Mouse (Mus musculus): ENCODE measurements around the gene Col1a1. TPM values are rescaled to one million over a fixed set of nuclear protein-coding genes. Genes with fewer than 3 reads are reported as not detected.

The Col1a1 gene
- polyA plus RNA-seq, 1 experiment from 2014 or later: 85.4 TPM

DNA sequence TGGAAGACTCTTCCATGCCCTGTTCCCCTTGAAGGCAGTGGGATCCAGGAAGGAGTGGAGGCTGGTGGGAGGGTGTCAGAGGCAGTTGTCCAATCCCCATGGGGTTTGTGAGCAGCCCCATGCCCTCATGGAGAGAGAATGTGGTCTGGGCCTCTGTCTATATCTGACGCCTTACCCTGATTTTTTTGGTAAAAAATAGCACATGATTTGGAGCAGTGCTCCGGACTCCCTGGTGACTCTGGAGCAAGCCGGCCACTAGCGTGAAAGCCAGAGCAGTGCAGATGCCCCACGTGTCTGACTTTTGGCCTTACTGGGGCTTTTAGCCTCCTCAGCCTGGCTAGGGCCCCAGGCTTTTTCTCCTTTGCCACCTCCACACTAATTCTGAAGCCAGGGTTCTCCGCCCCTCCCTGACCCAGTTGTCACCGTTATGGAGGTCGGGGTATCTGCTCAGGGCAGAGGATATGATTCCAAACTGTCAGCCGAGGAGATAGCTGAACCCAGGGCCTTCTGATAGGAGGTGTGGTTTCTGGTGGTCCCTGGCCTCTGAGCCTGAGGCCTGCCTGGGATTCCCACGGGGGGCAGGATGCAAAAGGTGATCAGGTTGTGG is 58.3 kb downstream of the Col1a1 start:
- 62% methylated on average over 10 of the region's 10 CpGs for WGBS
- Histone ChIP-seq H3K36me3 (peaks cover 54% of the 10 kb centered on the region), H3K27me3 (ENCODE audit: low read depth, poor library complexity, severe bottlenecking) (no peaks in the 10 kb centered on the region), H3K4me3 (peak overlapping the region; percentile 81), H3K27ac (replicated peaks) (peak overlapping the region; percentile 96), H3K9me3 (replicated peaks) (no peaks in the 10 kb centered on the region), H3K4me1 (peaks cover 77% of the 10 kb centered on the region)
- DNase-seq (ENCODE audit: low spot score): no peak

DNA sequence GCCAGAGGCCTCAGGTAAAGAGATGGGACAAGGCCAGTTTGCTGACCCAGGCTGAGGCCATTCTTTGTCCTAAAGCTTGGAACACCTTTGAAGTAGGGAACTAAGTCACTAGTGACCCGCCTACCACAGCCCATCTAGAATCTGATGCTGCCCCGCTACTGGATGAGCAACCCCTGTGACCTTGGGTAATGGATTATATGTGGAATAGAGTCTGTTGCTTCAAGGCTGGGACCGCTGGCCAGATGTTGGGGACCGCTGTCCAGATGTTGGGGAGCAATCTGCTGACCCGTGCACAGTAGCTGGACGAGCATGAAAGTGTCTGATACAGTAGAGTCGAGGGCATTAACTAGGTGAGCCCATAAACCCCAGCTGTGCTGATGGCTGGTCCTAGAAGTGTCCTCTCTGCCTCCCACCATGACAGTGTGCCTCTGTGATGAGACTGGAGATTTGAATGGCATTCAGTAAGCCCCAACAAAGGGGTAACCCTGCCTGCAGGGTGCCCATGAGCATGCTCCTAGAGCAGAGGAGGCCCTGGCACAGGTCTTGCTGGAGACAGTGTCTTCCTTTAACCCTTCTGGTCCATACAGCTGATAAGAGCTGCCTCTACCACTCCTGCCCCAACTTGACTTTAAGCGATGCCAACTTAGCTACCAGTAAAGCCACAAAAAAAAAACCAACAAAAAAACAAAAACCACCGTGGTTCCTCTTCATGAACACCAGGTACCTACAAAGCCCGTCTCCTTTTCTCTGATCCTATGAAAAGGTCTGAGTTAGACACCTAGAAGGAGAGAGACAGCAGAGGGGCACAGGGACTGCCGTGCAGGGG is 59.1 kb downstream of the Col1a1 start:
- WGBS: 90% methylated on average over 11 of the region's 11 CpGs
- H3K4me1 ChIP-seq: peaks cover 76% of the 10 kb centered on the region
- DNase-seq (ENCODE audit: low spot score): no peak
- peak overlapping the region; percentile 81 for H3K4me3 ChIP-seq
- H3K36me3 ChIP-seq: peaks cover 62% of the 10 kb centered on the region
- H3K27me3 ChIP-seq (ENCODE audit: low read depth, poor library complexity, severe bottlenecking): no peaks in the 10 kb centered on the region
- peak overlapping the region; percentile 96 for H3K27ac ChIP-seq (replicated peaks)
- no peaks in the 10 kb centered on the region for H3K9me3 ChIP-seq (replicated peaks)

DNA sequence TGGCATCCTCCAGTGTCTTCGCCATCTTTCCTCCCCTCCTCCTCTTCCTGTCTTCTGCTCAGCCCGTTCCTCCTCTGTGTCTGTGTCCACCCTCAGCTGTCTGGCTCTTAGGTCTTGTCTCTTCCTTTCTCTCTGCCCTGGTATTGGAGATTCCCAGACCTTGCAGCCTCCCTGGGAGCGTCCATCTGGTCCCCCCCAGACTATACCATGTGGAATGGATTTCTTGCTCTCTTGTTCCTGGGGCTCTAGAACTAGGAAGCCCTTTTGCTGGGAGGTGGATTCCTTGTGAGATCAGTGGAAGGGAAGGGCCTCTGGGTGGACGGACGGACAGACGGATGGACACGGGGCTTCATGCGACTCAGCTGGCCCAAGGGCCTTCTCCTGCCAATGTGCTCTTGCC is 60.1 kb downstream of the Col1a1 start:
- no peaks in the 10 kb centered on the region for H3K27me3 ChIP-seq (ENCODE audit: low read depth, poor library complexity, severe bottlenecking)
- peaks cover 78% of the 10 kb centered on the region for H3K4me1 ChIP-seq
- 90% methylated on average over 8 of the region's 8 CpGs for WGBS
- no peak for DNase-seq (ENCODE audit: low spot score)
- H3K36me3 ChIP-seq: peaks cover 71% of the 10 kb centered on the region
- H3K4me3 ChIP-seq: peak overlapping the region; percentile 20; the same call in 1 of the 2 replicates
- H3K27ac ChIP-seq (replicated peaks): peak overlapping the region; percentile 43
- H3K9me3 ChIP-seq (replicated peaks): no peaks in the 10 kb centered on the region

DNA sequence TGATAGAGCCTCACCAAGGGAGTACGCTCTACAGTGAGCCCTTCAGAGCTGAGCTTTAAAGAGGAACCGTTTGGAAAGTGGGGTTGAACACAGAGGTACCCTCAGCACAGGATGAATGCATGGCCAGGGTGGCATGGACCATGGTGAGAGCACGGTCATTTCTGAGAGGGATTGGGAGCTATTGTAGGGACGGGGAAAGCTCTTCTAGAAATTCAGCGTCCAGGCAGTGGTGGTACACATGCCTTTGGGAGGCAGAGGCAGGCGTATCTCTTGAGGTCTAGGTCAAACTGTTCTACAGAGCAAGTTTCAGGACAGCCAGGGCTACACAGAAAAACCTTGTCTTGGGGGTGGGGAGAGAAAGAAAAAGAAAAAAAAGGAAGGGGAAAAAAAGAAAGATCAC is 61.0 kb downstream of the Col1a1 start:
- Histone ChIP-seq H3K36me3 (peaks cover 79% of the 10 kb centered on the region), H3K4me1 (peaks cover 72% of the 10 kb centered on the region), H3K9me3 (replicated peaks) (no peaks in the 10 kb centered on the region), H3K4me3 (no peak overlapping the region), H3K27ac (replicated peaks) (peak overlapping the region; percentile 43; the same call in 1 of the 2 replicates), H3K27me3 (ENCODE audit: low read depth, poor library complexity, severe bottlenecking) (no peaks in the 10 kb centered on the region)
- DNase-seq (ENCODE audit: low spot score): no peak
- 93% methylated on average over 6 of the region's 6 CpGs for WGBS

DNA sequence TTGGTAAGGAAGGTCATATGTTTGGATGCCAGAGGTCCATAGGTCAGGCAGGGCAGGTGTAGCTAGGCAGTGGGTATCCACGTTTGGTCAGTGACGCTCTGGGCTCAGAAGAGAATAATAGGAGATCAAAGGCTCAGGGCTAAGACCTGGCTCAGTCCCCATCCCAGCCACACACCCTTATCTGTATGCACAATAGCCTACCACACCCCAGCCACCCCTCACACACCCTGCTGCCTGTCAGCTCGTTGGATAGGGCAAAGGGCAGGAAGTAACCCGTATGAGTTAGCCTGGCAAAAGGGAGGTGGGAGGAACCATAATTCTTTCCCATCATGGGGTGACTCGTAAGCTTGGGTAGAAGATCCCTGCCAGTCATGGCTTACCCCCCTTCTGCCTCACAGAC is 61.6 kb downstream of the Col1a1 start:
- WGBS: 79% methylated on average over 5 of the region's 5 CpGs
- H3K36me3 ChIP-seq: peaks cover 86% of the 10 kb centered on the region
- no peak for DNase-seq (ENCODE audit: low spot score)
- H3K4me3 ChIP-seq: no peak overlapping the region
- H3K4me1 ChIP-seq: peaks cover 65% of the 10 kb centered on the region
- H3K27ac ChIP-seq (replicated peaks): peak overlapping the region; percentile 61
- no peaks in the 10 kb centered on the region for H3K9me3 ChIP-seq (replicated peaks)
- no peaks in the 10 kb centered on the region for H3K27me3 ChIP-seq (ENCODE audit: low read depth, poor library complexity, severe bottlenecking)

DNA sequence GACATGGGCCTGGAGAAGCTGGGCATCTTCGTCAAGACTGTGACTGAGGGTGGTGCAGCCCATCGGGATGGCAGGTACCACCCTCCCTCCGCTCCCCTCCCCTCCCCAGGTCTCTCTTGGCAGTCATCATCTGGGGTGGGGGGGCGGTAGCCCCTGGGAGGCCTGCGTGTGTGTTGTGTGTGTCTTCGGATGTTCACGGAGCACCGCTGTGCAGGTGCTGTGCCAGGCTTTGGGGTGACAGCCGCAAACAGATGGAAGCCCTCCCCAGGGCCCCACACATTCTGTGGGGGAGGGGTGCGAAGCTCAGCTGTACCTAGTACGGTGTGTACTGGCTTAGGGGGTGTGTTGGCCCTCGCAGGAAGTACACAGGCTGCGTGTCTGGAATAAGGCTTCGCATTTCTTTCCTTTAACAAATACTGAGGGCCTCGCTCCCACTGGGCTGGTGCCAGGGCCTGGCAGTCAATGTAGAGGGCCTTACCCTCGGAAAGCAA is 62.1 kb downstream of the Col1a1 start:
- peak overlapping the region; percentile 61 for H3K27ac ChIP-seq (replicated peaks)
- no peak for DNase-seq (ENCODE audit: low spot score)
- peaks cover 90% of the 10 kb centered on the region for H3K36me3 ChIP-seq

DNA sequence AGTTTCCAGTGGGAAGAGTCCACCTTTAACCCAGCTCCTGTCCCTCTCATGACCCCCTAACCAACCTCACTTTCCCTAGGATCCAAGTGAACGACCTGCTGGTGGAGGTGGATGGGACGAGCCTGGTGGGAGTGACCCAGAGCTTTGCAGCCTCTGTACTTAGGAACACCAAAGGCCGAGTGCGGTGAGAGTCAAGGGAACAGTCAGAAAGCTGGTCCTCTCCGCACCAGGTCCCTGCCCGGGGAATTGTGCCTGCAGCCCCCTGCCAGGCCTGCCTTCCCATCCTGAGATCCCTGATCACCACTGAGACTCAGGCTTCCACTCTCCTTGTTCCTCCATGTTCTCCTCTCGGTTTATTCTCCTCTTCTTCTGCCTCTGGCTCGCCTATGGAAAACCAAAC is 64.1 kb downstream of the Col1a1 start:
- Histone ChIP-seq H3K27ac (replicated peaks) (peak overlapping the region; percentile 71), H3K9me3 (replicated peaks) (no peaks in the 10 kb centered on the region), H3K36me3 (peaks cover 98% of the 10 kb centered on the region), H3K4me3 (peak overlapping the region; percentile 7; the same call in 1 of the 2 replicates), H3K27me3 (ENCODE audit: low read depth, poor library complexity, severe bottlenecking) (no peaks in the 10 kb centered on the region), H3K4me1 (peaks cover 47% of the 10 kb centered on the region)
- 83% methylated on average over 8 of the region's 8 CpGs for WGBS
- DNase-seq (ENCODE audit: low spot score): no peak

More for the DNA sequence above, 62.1 kb downstream of the Col1a1 start:
- no peaks in the 10 kb centered on the region for H3K9me3 ChIP-seq (replicated peaks)
- H3K4me1 ChIP-seq: peaks cover 61% of the 10 kb centered on the region
- WGBS: 88% methylated on average over 16 of the region's 16 CpGs
- H3K4me3 ChIP-seq: peak overlapping the region; percentile 24; the same call in 1 of the 2 replicates
- H3K27me3 ChIP-seq (ENCODE audit: low read depth, poor library complexity, severe bottlenecking): no peaks in the 10 kb centered on the region

DNA sequence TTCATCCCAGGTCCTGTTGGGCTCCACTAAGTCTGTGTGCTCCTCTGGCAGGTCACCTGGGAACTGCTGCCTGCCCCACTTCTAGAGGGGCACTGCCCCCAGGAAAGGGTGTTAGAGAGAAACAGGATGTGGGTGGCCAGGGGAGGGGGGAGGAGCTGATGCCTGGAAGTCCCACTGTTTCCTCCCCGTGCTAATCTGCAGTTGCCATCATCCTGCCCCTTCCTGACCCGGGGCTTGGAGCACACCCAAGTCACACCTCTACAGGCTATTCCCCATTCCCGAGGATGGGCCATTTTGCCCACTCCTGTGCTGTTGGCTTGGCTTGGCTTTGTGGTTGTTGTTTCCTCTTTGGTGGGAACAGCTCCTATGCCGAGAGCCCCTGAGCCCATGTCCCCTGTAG is 64.5 kb downstream of the Col1a1 start:
- H3K4me1 ChIP-seq: peaks cover 47% of the 10 kb centered on the region
- 59% methylated on average over 4 of the region's 4 CpGs for WGBS
- peak overlapping the region; percentile 14; the same call in 1 of the 2 replicates for H3K4me3 ChIP-seq
- no peaks in the 10 kb centered on the region for H3K27me3 ChIP-seq (ENCODE audit: low read depth, poor library complexity, severe bottlenecking)
- DNase-seq (ENCODE audit: low spot score): no peak
- peaks cover 99% of the 10 kb centered on the region for H3K36me3 ChIP-seq
- no peaks in the 10 kb centered on the region for H3K9me3 ChIP-seq (replicated peaks)
- peak overlapping the region; percentile 71 for H3K27ac ChIP-seq (replicated peaks)

DNA sequence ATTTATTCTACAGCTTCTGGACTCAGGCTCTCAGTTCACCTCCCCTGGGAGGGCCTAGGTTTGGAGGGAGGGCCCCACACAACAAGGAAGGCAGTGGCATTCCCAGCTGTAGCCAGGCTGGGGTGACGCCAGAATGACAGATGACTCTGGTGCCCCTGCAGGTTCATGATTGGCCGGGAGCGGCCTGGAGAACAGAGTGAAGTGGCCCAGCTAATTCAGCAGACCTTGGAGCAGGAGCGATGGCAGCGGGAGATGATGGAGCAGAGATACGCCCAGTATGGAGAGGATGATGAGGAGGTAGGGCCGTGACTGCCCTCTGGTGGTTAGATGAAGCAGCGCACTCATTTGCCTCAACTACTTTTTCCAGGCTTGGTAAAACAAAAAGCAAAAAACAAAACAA is 65.0 kb downstream of the Col1a1 start:
- DNase-seq (ENCODE audit: low spot score): peak; percentile 73
- Histone ChIP-seq H3K4me3 (peak overlapping the region; percentile 10; the same call in 1 of the 2 replicates), H3K9me3 (replicated peaks) (no peaks in the 10 kb centered on the region), H3K27me3 (ENCODE audit: low read depth, poor library complexity, severe bottlenecking) (no peaks in the 10 kb centered on the region), H3K36me3 (peaks cover 99% of the 10 kb centered on the region), H3K4me1 (peaks cover 47% of the 10 kb centered on the region), H3K27ac (replicated peaks) (peak overlapping the region; percentile 71)
- WGBS: 3% methylated on average over 8 of the region's 8 CpGs

DNA sequence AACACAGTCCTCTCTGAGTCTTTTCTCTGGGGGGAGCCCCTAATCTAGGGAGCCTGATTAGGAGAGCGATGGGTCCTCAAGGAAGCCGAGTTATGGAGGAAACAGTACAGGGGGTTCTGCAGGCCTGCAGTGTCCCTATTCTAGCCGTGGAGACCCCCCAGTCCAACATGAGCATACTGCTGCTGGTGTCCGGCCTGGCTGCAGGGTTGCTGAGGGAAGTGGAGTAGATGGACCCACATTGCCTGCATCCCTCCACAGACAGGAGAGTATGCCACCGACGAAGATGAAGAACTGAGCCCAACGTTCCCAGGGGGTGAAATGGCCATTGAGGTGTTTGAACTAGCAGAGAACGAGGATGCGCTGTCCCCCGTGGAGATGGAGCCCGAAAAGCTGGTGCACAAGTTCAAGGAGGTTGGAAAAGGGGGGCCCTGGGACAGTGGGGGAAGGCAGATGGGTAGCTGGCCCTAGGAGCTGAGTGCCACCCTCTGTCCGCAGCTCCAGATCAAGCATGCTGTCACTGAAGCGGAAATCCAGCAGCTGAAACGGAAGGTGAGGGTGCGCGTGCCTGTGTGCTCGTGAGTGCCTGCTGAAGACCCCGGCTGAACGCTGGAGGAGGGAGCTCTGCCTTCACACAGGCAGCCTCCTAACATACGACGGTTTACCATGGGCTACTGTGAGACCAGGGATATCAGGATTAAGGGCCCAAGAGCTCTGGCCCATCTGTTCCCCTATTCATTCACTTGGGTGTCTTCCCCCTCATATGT is 65.7 kb downstream of the Col1a1 start:
- Histone ChIP-seq H3K36me3 (peaks cover 92% of the 10 kb centered on the region), H3K9me3 (replicated peaks) (no peaks in the 10 kb centered on the region), H3K27me3 (ENCODE audit: low read depth, poor library complexity, severe bottlenecking) (no peaks in the 10 kb centered on the region), H3K4me1 (peaks cover 48% of the 10 kb centered on the region), H3K4me3 (no peak overlapping the region), H3K27ac (replicated peaks) (peak overlapping the region; percentile 50; the same call in 1 of the 2 replicates)
- WGBS: 88% methylated on average over 21 of the region's 21 CpGs
- no peak for DNase-seq (ENCODE audit: low spot score)

Data from midbrain, embryonic 10.5 days (tissue).